In the genomic region with DNA sequence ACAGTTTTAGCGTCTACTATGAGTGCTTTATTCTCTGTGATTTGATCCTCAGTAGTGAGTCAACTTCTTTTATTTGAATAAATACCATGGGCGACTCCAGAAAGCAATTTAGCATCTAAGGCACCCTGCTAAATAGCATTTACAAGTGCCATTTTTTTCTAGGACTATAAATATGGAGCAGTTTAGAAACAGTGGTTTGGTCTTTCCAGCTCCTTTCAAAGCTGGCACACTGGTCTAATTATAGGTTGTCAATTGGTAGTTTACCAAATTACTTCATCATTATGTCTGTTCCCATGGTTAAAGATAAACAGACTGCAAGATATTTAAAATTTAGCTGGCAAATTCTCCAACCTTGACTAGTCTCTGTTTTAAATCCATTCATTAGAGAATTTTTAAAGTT, we compare ENCODE assay signal across 15 mouse cellular contexts.
"Had no signal": no experiment of that assay in that cellular context is flagged by ENCODE, and none has a peak within 500 bp of the region (broad histone marks: within the 10 kb centered on the region; RNA-seq: fewer than 3 reads in every experiment).

No protein-coding gene starts in this region.

- DNase-seq: kidney, postnatal 36 days; lung, embryonic 14.5 days; lung, postnatal 10 days; lung, postnatal 4 days; midbrain, embryonic 14.5 days; right cerebral cortex, adult 18-20 months; thymus, adult 2 months; thymus, postnatal 4 days had no signal

- H3K4me1 ChIP-seq: limb, embryonic 15.5 days; midbrain, embryonic 10.5 days had no signal

- H3K4me3 ChIP-seq: limb, embryonic 15.5 days; liver, embryonic 12.5 days; midbrain, embryonic 10.5 days; myocyte; neural tube, embryonic 15.5 days had no signal

- ATAC-seq: liver, embryonic 12.5 days had no signal

- H3K4me2 ChIP-seq: limb, embryonic 15.5 days; liver, embryonic 12.5 days; lung, embryonic 14.5 days; neural tube, embryonic 15.5 days had no signal

- H3K9me3 ChIP-seq: limb, embryonic 15.5 days; liver, embryonic 12.5 days; midbrain, embryonic 10.5 days; neural tube, embryonic 15.5 days had no signal

- H3K27ac ChIP-seq: kidney, postnatal 0 days; limb, embryonic 15.5 days; liver, embryonic 12.5 days; midbrain, embryonic 10.5 days; neural tube, embryonic 15.5 days; stomach, postnatal 0 days had no signal

- H3K9ac ChIP-seq: limb, embryonic 15.5 days; liver, embryonic 12.5 days; lung, embryonic 14.5 days; neural tube, embryonic 15.5 days had no signal

- H3K27me3 ChIP-seq: limb, embryonic 15.5 days; liver, embryonic 12.5 days; neural tube, embryonic 15.5 days had no signal

- H3K36me3 ChIP-seq: limb, embryonic 15.5 days; liver, embryonic 12.5 days; midbrain, embryonic 10.5 days; neural tube, embryonic 15.5 days had no signal
